Mouse (Mus musculus): ENCODE measurements at regions not wholly inside any gene's neighbourhood (a gene's known extent, or its start where the extent isn't known, plus 50 kb on each side); places are given as distances from the start of the nearest gene placed in this dataset.
"Not testable (repeated sequence)": the region's sequence is repeated elsewhere in the genome, so short reads cannot be mapped to it uniquely, and the experiment has no call there.

DNA sequence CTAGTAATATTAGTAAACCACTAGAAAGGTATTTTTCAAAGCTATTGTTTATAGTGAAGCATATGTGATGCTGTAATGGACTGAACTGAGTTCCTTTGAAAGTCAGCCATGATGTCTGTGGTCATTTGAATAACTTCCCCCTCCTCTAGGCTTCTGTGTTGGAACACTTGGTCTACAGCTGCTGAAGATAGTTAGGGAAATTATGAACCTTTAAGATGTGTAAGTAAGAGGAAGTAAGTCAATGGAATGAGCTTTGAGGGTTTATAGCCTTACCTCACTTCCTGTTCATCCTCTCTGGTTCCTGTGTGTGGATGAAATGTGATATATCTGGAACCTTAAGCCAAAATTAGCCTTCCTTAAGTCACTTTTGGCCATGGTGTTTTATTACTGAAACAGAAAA, 145.7 kb upstream of the Tmem229a start:
- no peak for DNase-seq

GRCm38 (mm10) chr6:25087167-25087566, 131.1 kb upstream of the Tmem229a start:
- no peak for DNase-seq

- DNase-seq = no peak
Measured at GRCm38 (mm10) chr6:25085871-25086270, 129.8 kb upstream of the Tmem229a start.

GRCm38 (mm10) chr6:25085296-25085695, 129.2 kb upstream of the Tmem229a start:
- not testable (repeated sequence) for DNase-seq

GRCm38 (mm10) chr6:25065913-25066312, 109.8 kb upstream of the Tmem229a start:
- no peak for DNase-seq

DNA sequence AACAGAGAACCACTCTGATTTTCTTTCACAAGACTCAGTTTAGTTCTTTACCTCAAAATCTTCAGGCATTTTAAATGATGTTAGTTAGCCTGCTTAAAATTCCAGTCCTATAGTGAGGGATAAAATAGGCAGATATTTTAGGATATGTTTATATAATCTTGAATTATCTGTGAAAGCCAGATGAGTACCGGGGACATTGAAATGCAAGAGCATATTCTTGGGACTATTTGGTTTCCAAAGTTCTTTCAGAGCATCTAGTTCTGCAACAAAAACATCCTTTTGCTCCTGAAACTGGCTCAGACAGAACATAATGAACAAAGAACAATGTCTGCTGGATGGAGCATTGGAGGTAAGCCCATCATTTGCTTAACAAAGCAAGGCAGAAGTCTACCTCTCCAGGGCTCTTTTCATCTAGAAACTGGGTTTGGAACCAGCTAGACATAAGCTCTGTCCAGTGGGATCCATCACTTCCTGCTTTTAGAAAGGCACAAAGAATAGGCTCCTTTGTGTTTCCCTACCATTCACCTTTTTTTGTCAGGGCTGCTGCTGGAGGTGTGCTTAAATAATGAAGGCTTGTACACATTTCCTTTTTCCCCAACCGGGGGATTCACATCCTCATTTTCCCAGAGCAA, 76.9 kb upstream of the Tmem229a start:
- DNase-seq = no peak

GRCm38 (mm10) chr6:25026953-25027352, 70.9 kb upstream of the Tmem229a start:
- DNase-seq = no peak

DNA sequence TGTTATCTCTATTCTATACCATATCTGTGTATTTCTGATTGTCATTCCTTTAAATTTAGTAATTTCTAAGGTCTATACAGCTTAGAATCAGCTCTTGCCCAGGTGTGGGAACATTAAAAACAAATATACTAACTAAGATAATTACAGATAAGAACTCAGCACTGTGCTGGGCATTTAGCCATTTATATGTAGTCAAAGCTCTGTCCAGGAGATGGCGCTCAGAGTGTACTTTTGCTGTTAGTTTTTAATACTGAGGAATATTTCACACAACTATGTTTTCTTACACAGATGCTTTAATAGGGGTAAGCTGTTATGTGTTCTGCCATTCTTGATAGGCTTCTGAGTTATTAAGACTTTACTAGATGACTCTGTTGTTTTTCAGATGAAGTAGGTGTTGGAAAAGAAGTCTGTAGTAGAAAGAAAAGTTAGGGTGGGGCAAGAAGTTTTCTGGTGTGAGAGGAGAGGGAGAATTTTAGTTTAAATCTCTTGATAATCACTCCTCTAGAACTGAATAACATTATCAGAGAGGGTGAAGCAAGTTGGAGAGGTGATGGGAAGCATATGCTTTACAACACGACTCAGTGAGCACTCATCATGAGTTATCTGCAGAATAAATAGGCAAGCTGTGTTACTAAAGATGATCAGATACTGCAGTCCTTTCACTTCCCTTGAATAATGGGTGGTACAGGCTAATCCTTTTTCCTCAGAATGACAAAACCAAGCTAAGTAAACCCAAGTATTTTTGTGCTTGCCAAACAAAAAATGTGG, 64.1 kb upstream of the Tmem229a start:
- peak; percentile 50 for DNase-seq

GRCm38 (mm10) chr6:25013288-25013606, 57.1 kb upstream of the Tmem229a start:
- DNase-seq = no peak

DNA sequence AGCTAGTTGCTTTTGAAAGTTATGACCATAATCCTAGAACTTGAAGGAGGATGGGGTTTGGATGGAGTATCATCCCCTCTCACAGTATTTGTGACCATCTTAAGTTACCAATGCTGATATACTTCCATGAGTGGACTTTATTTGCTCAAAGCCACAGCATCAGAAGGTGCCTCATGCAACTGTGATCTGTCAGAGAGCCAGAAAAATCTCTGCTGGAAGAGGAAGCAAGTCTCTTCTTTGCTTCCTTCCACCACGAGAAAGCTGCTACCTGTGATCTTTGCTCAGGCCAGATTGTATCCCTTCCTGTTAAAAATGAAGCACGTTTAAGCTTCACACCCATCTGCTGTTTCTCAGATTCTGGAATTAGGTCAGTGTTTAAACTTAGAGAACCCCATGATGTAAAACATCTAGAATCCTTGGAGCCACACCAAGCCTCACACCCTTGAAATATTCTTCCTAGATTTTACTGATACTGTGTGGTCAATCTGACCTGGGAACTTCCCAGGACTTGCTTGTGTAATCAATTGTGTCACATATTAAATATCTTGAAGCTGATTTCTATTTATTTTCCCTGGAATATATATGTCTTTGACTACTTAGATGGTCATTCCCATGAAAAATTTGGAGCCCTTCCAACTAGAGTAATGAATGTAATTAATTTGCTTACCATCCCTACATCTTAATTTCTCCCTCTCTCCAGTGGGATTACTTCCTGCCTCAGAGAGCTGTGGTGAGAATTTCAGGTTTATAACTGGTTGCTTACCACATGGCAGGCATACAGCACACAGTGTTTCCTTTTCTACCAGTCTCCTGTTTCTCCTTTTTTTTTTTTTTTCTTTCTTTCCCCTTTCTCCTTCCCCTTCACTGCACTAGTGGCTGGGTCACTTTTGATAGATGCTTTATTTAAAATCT, 56.5 kb upstream of the Tmem229a start:
- no peak for DNase-seq

DNA sequence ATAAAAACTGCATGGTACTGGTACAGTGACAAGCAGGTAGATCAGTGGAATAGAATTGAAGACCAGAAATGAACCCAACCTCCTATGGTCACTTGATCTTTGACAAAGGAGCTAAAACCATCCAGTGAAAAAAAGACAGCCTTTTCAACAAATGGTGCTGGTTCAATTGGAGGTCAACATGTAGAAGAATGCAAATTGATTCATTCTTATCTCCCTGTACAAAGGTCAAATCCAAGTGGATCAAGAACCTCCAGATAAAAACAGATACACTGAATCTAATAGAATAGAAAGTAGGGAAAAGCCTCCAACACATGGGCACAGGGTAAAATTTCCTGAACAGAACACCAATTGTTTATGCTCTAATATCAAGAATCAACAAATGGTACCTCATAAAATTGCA, 52.8 kb upstream of the Tmem229a start:
- not testable (repeated sequence) for DNase-seq
